Mouse (Mus musculus) megakaryocyte, embryonic 14.5 days (primary cell): Measurements from ENCODE around the gene Zbtb20.

Source experiments
- FLI1 ChIP-seq: IDR thresholded peaks from 2 replicates; pipeline ENCODE4 v1.6.1; 2012; ENCODE audit warnings: low read length, inconsistent platforms, mixed read lengths
- GATA1 ChIP-seq: IDR thresholded peaks from 3 replicates; pipeline ENCODE4 v1.6.1; 2012; ENCODE audit warnings: mixed read lengths, low read length, inconsistent platforms, borderline replicate concordance

GRCm38 (mm10) chr16:43443034-43443433 is 567.4 kb downstream of the Zbtb20 start:
- TF ChIP-seq GATA1 (no peak), FLI1 (no peak)
